Mouse (Mus musculus): Measurements from ENCODE around the gene Dnmbp.
"Not testable (repeated sequence)": the region's sequence is repeated elsewhere in the genome, so short reads cannot be mapped to it uniquely, and the experiment has no call there.

Gene Dnmbp

DNA sequence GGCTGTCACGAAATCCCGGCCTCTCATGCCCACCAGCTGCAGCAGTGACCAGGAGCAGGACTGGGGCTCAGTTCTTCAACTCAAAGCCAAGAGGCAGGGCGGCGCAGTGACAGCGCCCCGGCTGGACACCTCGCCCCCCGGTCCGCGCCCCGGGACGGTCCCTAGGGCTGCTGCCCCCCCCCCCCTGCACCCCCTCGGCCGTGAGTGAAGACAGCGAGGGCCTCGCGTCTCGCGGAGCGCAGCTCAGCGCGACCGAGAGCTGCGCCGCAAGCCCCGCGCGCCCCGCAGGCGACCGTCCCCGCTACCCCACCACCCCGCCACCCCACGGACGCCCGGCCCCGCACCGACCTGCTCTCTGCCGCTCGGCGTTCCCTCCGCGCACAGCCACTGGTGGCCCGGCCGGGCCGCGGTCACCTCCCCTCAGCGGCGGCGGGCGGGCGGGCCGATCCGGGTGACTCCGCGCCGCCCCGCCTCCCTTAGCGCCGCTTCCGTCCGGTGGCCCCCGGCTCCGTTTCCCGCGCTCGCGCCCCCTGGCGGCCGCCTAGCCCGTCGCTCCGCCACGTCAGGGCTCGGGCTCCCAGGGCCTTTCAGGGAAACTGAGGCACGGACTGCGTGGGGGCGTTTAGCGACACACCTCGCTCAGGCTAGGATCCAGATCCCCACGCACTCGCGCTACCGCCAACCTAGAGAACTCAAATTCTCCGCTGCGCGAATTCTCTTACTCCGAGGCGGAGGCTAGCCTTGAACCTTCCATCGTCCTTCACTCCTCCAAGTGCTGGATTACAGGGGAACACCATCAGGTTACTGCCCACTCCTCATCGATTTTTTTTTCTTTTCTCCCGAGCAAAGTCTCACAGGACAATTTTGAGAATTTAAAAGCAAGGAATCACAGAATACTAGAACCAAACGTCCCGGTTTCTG, at the start of gene Dnmbp:
TSS of gene Dnmbp (minus strand) at position 423 of the 921 bp plus-strand sequence.
- peak; percentile 42 to 51 for DNase-seq

- DNase-seq: no peak
These were observed 46.2 kb upstream of the Dnmbp start, which contains the start of gene Cpn1 for GRCm38 (mm10) chr19:43986069-43986794. TSS of gene Cpn1 (minus strand) at chr19:43986556.

- DNase-seq: no peak
These were observed 42.0 kb upstream of the Dnmbp start for GRCm38 (mm10) chr19:43981992-43982391.

DNA sequence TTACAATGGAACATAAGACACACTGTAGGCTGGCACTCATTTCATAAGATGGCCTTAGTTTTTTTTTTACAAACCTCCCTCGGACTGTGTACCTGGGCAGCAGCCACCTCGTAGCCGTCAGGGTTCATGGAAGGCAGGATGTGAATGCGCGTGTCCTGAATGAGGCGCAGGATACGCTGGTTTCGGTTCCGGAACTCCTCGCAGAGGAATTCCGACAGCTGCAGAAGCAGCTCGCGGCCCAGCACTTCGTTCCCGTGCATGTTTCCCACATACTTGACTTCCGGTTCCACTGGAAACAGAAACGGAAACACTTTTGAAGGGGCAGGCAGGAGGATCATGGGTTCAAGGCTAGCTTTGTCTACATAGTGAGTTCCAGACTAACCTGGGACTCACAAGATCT, 40.7 kb upstream of the Dnmbp start:
- DNase-seq: no peak

- no peak for DNase-seq
These were observed 37.8 kb upstream of the Dnmbp start for GRCm38 (mm10) chr19:43977799-43978198.

DNA sequence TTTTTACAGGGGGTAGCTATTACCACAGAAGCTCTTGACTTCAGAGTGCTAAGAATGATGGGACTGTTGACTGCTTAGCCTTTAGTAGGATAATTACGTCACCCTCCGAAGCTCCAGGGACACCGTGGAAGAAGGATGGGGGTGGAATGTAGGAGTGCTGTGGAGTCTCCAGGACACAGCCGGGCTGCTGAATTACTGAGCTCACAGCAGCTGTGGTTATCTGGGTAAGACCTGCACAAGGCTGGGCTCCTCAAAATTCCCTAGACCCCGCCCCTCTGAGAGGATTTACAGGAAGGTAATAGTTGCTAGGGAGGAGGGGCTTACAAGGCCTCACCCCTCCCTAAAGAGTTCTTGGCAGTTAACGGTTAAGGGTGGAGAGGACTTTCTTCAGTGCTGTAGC, 36.7 kb upstream of the Dnmbp start:
- no peak for DNase-seq

DNA sequence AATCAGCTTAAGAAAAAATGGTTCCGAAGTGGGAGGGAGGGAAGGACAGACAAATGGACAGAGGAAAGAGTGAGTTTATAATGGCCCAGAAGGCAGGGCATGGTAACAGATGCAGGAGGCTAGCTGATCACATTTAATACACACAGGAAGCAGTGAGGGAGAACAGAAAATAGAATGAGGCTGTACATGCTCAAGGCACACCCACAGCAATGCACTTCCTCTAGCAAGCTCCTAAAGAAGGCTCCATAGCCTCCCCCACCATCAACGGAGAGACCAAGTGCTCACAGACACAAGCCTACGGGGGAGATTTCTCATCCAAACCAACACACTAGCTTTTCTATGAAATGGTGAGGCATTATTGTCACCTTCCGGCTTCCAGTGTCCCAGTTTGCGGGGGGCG, 34.2 kb upstream of the Dnmbp start:
- no peak for DNase-seq

GRCm38 (mm10) chr19:43973711-43974110, 33.7 kb upstream of the Dnmbp start:
- no peak for DNase-seq

DNA sequence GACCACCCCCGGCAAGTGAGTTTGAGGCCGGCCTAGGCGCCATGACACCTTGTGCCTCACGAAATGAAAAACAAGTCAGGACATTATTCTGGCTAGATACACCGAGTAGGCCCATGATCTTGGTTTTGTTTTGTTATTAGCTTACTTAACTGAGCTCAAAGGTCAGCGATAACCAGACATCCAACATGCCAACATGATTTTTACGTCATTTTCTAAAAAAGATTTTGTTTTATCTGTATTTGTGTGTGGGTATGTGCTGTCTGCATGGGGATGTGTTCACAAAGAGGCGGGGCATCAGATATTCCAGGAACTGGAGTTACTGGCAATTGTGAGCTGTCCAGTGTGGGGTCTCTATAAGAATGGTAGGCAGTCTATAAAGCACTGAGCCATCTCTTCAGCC, 32.1 kb upstream of the Dnmbp start:
- no peak for DNase-seq

- no peak for DNase-seq
These were observed 28.5 kb upstream of the Dnmbp start for GRCm38 (mm10) chr19:43968436-43969026.

GRCm38 (mm10) chr19:43966481-43966880, 26.5 kb upstream of the Dnmbp start:
- DNase-seq: no peak

DNA sequence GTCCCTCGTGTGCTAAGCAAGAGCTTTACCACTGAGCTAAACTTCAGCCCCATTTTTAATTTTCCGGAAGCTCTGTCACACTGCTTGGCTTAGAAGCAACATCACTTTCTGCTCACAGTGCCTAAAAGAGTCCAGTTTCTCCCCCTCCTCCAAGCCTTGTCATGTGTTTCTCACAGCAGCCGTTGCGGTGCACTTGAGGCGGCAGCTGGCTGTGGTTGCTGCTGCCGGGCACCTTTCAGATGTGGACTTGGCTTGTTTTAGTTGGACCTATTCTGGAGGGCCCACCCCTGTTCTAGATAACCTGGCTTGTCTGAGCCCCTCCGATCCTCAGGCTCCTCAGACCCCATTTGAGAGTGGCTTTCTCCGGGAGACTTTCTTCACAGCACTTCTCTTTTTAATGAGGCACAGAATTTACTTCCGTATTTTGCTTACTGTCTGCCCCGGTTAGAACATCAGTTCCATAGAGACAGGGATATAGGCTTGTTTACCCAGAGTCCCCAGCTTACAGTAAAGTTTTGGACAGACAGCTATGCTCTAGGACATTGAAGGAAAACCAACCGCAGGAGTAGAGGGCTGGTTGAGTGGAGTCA, 25.6 kb upstream of the Dnmbp start:
- DNase-seq: no peak

DNA sequence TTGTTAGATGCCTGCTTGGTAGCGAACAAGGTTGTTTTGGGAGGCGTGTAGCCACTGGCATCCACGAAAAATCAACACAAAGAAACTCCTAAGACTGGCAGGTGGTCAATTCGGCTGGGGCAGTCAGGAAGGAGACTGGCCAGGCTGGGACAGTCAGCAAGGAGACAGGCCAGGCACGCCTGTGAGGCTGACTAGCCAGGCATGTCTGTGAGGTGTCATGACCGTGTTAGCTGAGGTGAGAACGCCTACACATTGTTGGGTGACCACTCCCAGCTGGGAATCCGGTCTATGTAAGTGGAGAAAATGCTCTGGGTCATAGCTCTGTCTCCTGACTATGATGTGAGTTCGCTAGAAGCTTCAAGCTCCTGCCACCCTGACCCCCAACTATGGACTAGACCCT, 22.8 kb upstream of the Dnmbp start:
- DNase-seq: no peak

DNA sequence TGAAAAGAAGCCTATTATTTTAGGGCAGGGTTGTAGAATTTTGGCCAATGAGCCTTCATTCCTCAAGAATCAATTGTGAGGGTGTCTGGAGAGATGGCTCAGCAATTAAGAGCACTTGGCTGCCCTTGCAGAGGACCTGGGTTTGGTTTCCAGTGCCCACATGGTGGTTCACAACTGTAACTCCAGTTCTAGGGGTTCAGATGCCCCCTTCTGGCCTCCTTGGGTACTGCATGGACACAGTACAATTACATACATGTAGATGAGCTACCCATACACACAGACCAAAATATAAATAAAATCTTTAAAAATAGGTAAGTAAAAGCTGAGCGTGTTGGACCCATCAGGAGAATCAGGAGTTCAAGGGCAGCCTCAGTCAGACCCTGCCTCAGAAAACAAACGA, 21.2 kb upstream of the Dnmbp start:
- DNase-seq: no peak

- DNase-seq: no peak
These were observed 20.0 kb upstream of the Dnmbp start for GRCm38 (mm10) chr19:43960014-43960413.

- DNase-seq: peak in 1 of 2 experiments; percentile 23
These were observed 19.2 kb upstream of the Dnmbp start for GRCm38 (mm10) chr19:43959162-43959561.

GRCm38 (mm10) chr19:43957881-43958280, 17.9 kb upstream of the Dnmbp start:
- no peak for DNase-seq

- no peak for DNase-seq
These were observed 17.4 kb upstream of the Dnmbp start for GRCm38 (mm10) chr19:43957402-43957801.

DNA sequence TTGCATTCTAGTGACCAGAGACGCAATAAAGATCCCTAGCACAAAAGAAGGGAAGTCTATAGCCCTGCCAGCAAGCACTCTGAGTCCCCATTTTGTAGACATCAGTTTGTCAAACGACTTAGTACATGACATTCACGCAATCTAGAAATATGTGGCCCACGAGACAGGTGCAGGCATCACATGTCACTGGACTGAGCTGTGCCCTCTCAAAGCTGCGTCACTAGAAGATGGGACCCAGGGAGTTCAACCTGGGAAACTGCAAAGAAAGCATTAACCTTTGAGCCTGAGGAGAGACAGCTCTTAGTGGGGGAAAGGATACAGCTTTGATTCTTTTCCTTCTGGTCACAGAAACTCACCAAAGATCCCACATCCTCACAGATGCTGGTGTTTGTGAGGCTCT, 15.3 kb upstream of the Dnmbp start:
- DNase-seq: no peak

GRCm38 (mm10) chr19:43954864-43955263, 14.9 kb upstream of the Dnmbp start:
- DNase-seq: no peak

DNA sequence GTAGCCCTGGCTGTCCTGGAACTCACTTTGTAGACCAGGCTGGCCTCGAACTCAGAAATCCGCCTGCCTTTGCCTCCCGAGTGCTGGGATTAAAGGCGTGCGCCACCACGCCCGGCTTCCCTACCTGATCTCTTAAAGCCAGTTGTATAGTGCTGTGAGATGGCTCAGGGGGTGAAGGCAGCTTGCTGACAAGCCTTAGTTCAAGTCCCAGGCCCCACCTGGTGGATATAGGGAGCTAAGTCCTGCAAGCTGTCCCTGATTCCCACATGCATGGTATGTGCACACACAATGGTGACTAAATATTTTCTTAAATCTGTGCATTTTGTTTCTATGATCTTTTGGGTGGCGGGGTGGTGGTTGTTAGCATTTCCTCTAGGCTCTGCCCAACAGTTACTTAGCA, 12.9 kb upstream of the Dnmbp start:
- not testable (repeated sequence) for DNase-seq

GRCm38 (mm10) chr19:43949111-43949810, 9.3 kb upstream of the Dnmbp start:
- no peak for DNase-seq

GRCm38 (mm10) chr19:43944566-43944965, 4.6 kb upstream of the Dnmbp start:
- DNase-seq: no peak

All from thymus, adult 18-20 months (tissue).